ENCODE assay signal across 11 mouse cellular contexts in the genomic region with DNA sequence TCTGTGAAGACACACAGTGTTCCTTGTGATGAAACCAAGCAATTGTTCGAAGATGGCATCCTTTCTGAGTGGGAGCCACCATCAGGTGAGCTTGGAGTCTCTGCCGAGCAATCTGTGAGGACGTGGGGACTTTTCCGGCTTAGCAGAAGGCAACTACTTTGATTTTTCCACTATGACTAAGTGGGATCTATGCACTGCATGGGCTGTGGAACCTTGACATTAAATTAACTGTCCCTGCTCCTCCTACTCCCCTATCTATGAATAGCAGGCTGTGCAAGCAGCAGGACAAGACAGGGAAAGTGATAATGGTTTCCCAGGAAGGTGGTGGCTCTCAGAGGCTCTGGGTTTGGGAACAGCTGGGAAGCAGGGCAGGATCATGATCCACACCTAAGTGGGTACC.
"Had no signal": no experiment of that assay in that cellular context is flagged by ENCODE, and none has a peak within 500 bp of the region (broad histone marks: within the 10 kb centered on the region; RNA-seq: fewer than 3 reads in every experiment).

No protein-coding gene starts in this region.

- H3K27ac ChIP-seq: left cerebral cortex, adult 2 months; liver, embryonic 13.5 days had no signal

- H3K4me2 ChIP-seq: liver, embryonic 13.5 days; midbrain, embryonic 11.5 days had no signal

- H3K4me3 ChIP-seq: left cerebral cortex, adult 2 months; liver, embryonic 13.5 days had no signal

- DNase-seq: kidney, postnatal 14 days; kidney, postnatal 4 days; liver, embryonic 13.5 days; lung, adult 2 months; lung, postnatal 14 days; lung, postnatal 4 days; midbrain, embryonic 14.5 days; thymus, adult 18-20 months; thymus, postnatal 36 days had no signal

- H3K36me3 ChIP-seq: liver, embryonic 13.5 days had no signal

- H3K9me3 ChIP-seq: liver, embryonic 13.5 days had no signal

- H3K4me1 ChIP-seq: liver, embryonic 13.5 days had no signal

- H3K27me3 ChIP-seq: liver, embryonic 13.5 days had no signal

- H3K9ac ChIP-seq: liver, embryonic 13.5 days had no signal
